Mouse (Mus musculus): Measurements from ENCODE around the gene Adgrl1. TPM values are rescaled to one million over a fixed set of nuclear protein-coding genes. Genes with fewer than 3 reads are reported as not detected.
A peak's percentile ranks its signal among the peaks of the same experiment; 100 is the strongest.

Adgrl1 gene
- 11.5 and 14.4 TPM in 2 replicates for polyA plus RNA-seq (2015; fragmentation: Nextera tagmentation; extraction: Ambion mirVana)

DNA sequence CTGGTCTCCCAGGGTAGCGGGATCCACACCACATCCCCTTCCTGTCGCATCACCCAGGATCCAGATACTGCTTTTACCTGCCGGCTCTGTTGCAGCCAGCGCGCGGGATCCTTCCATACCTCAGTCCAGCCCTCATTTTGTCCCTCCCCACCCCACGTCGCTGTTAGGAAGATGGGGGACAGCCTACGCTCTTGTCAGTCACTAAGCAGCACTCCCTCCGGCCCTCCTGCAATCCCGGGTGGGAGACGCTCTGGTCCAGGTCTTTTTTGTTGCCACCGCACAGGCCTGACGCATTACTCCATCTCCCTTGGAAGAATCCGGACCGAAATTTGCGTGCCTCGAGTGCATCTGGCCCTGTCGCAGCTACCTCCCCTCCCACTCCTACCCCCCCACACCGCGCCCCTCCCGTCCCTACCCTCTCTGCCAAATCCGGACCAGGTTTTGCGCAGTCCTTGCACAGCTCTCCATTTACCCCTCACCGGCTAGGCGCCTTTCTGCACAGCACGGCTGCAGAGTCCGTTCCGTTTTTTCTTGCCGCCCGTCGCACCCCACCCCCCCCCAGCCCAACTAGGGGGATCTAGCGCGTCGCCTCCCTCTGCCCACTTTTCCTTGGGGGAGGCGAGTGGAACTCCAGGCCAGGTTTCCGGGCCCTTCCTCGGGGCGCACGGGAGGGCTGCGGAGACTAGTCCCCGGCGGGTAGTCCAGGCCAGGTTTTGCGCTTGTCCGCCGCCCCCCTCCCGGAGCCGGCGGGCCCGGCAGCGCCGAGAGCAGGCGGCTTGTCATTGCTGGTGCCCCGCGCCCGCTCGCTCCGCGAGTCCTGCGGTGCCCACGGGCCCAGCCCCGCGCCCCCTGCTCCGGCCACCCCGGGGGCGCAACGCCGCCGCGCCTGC, at the start of gene Adgrl1:
Gene Adgrl1, plus strand, starts transcription at position 743 of the 890 bp plus-strand sequence.
- H3K4me3 ChIP-seq (replicated peaks; ENCODE audit: low read depth, low read length) = peak within 1 kb of the TSS; percentile 69
- ATAC-seq (replicated peaks; ENCODE audit: low FRiP score, low read depth) (peak; percentile 90), DNase-seq (ENCODE audit: low spot score) (peak; percentile 99)
- H3K27ac ChIP-seq = peak within 1 kb of the TSS; percentile 91
- H3K9me3 ChIP-seq (replicated peaks; ENCODE audit: low read length) = no peaks in the 10 kb centered on the region
- H3K4me1 ChIP-seq (replicated peaks; ENCODE audit: insufficient read depth, low read length) = peaks cover 26% of the 10 kb centered on the region
- H3K27me3 ChIP-seq (ENCODE audit: insufficient read depth, low read length) = no peaks in the 10 kb centered on the region; the same call in 1 of the 2 replicates
- no peak for TF ChIP-seq CTCF (IDR thresholded peaks at IDR 0.05; ENCODE audit: low read depth)
- H3K4me2 ChIP-seq (ENCODE audit: low read length) = peak within 1 kb of the TSS; percentile 81
- WGBS = under 1% methylated on average over 61 of the region's 70 CpGs
- peak within 1 kb of the TSS; percentile 86 for H3K9ac ChIP-seq (ENCODE audit: low read depth, low read length)
- no peaks in the 10 kb centered on the region for H3K36me3 ChIP-seq (ENCODE audit: insufficient read depth, low read length)

DNA sequence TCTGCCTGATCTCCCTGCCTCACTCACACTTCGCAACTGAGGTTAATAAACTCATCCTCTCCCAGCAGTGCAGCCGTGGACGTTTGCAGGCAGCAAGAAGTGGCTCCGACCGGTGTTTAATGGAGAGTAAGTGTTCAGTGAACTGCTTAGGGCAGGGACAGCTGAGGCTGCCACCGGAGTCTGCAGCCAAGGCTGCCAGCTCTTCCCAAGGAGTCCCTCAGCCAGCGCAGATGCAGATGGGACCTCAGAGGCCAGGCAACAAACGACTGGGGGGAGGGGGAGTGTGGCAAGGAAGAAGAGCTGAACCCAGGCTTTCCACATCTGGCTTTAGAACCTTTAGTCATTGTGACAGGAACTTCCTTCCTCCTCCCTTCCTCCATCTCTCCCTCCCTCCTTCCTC, 47.6 kb upstream of the Adgrl1 start:
- Histone ChIP-seq H3K9me3 (replicated peaks; ENCODE audit: low read length) (no peaks in the 10 kb centered on the region), H3K4me1 (replicated peaks; ENCODE audit: insufficient read depth, low read length) (no peaks in the 10 kb centered on the region), H3K36me3 (ENCODE audit: insufficient read depth, low read length) (no peaks in the 10 kb centered on the region), H3K27me3 (ENCODE audit: insufficient read depth, low read length) (no peaks in the 10 kb centered on the region), H3K4me2 (ENCODE audit: low read length) (no peak overlapping the region), H3K9ac (ENCODE audit: low read depth, low read length) (no peak overlapping the region), H3K27ac (no peak overlapping the region), H3K4me3 (replicated peaks; ENCODE audit: low read depth, low read length) (no peak overlapping the region)
- TF ChIP-seq CTCF (IDR thresholded peaks at IDR 0.05; ENCODE audit: low read depth) = no peak
- ATAC-seq (replicated peaks; ENCODE audit: low FRiP score, low read depth) (no peak), DNase-seq (ENCODE audit: low spot score) (no peak)
- 12% methylated on average over 8 of the region's 8 CpGs for WGBS

DNA sequence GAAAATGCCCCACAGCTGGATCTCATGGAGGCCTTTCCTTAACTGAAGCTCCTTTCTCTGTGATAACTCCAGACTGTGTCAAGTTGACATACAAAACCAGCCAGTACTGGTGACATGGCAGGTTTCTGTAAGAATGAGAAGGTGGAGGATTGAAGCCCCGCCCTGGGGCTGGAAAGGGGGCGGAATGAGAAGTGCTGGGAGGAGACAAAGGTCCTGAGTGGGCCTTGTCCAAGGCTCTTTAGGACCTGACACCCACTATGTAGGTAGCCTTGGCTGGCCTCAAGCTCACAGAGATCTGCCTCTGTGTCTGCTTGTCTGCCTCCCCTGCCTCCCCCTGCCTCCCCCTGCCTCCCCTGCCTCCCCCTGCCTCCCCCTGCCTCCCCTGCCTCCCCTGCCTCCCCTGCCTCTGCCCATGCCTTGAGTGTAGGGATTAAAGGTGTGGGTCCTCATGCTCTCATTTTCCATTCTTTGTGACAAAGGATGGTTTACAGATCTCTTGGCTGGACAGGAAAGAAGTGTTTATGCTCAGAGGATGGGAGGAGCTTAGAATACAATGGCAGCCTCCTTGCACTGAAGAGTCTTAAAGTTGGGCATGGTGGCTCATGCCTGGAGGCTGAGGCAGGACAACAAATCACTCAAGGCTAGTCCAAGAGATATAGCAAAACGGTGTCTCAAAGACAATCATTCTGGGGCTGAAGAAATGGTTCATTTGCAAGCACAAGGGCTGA, 46.4 kb upstream of the Adgrl1 start:
- no peaks in the 10 kb centered on the region for H3K36me3 ChIP-seq (ENCODE audit: insufficient read depth, low read length)
- no peak for ATAC-seq (replicated peaks; ENCODE audit: low FRiP score, low read depth)
- no peaks in the 10 kb centered on the region for H3K4me1 ChIP-seq (replicated peaks; ENCODE audit: insufficient read depth, low read length)
- H3K9me3 ChIP-seq (replicated peaks; ENCODE audit: low read length) = no peaks in the 10 kb centered on the region
- H3K4me3 ChIP-seq (replicated peaks; ENCODE audit: low read depth, low read length) = no peak overlapping the region
- no peaks in the 10 kb centered on the region for H3K27me3 ChIP-seq (ENCODE audit: insufficient read depth, low read length)
- no peak overlapping the region for H3K9ac ChIP-seq (ENCODE audit: low read depth, low read length)
- no peak for DNase-seq (ENCODE audit: low spot score)
- no peak for TF ChIP-seq CTCF (IDR thresholded peaks at IDR 0.05; ENCODE audit: low read depth)
- H3K4me2 ChIP-seq (ENCODE audit: low read length) = no peak overlapping the region
- H3K27ac ChIP-seq = no peak overlapping the region
- WGBS = 88% methylated on average over 3 of the region's 3 CpGs

DNA sequence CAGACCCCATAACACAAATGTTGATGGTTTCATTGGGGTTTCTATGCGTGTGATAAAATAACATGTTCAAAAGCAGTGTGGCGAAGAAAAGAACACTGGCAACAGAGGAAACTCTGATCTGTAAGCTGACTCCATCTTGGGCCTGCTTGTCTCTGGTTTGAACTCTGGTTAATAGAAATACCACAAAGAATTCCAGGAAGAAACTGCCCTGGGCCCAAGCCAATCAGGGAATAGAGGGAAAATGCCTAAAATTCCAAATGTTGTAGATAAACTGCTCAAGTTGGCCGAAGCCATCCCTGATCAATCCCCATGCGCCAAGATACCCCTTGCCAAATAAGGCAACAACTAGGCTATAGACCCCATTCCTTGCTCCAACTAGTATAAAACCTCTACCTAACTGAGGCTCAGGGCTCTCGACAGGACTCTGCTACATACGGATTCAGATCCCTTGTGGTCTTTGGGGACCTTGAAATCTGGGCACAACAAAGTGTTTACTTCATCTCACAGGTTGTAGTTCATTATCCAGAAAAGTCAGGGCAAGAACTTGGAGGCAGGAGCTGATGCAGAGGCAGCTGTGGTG, 43.3 kb upstream of the Adgrl1 start:
- TF ChIP-seq CTCF (IDR thresholded peaks at IDR 0.05; ENCODE audit: low read depth) = no peak
- Histone ChIP-seq H3K27ac (no peak overlapping the region), H3K9ac (ENCODE audit: low read depth, low read length) (no peak overlapping the region), H3K27me3 (ENCODE audit: insufficient read depth, low read length) (no peaks in the 10 kb centered on the region), H3K4me3 (replicated peaks; ENCODE audit: low read depth, low read length) (no peak overlapping the region), H3K4me2 (ENCODE audit: low read length) (no peak overlapping the region), H3K36me3 (ENCODE audit: insufficient read depth, low read length) (no peaks in the 10 kb centered on the region), H3K9me3 (replicated peaks; ENCODE audit: low read length) (no peaks in the 10 kb centered on the region), H3K4me1 (replicated peaks; ENCODE audit: insufficient read depth, low read length) (no peaks in the 10 kb centered on the region)
- DNase-seq (ENCODE audit: low spot score) = peak; percentile 19
- WGBS = 78% methylated on average over 6 of the region's 6 CpGs
- ATAC-seq (replicated peaks; ENCODE audit: low FRiP score, low read depth) = no peak

DNA sequence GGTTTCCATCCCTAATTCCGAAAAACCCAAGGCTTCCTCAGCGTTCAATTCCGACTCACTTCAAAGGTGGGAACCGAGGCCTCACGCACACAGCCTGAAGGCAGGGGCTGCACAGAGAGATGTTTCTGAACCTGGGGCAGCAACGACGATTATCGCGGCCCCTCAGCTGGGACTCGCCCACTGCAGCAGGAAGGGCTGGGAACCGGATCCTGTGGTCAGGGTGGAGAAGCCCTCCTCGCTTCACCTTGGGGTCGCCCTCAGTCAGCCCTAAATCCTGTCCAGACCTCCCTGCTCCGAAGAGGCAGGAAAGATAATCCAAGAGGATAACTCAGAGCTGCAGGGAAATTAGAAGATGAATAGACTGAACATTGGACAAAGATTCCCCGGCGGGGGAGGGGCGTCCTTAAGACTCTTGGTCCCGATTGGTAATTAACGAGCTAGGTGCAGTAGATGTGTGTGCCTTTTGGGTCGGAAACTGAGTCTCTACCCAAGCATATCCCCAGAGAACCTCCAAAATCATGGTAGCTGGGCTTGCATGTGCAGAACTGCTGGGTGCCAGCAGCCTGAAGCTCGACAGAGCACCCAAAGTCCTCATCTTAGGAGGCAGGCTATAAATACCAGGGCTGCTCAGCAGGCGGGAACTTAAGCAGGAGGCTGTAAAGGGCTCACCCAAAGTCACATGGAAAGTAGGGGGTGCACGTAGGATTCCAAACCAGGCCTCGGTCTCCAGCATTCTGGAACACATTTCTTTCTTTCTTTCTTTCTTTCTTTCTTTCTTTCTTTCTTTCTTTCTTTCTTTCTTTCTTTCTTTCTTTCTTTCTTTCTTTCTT, 37.3 kb upstream of the Adgrl1 start:
- ATAC-seq (replicated peaks; ENCODE audit: low FRiP score, low read depth) (no peak), DNase-seq (ENCODE audit: low spot score) (peak; percentile 32)
- H3K36me3 ChIP-seq (ENCODE audit: insufficient read depth, low read length) = no peaks in the 10 kb centered on the region
- H3K9me3 ChIP-seq (replicated peaks; ENCODE audit: low read length) = no peaks in the 10 kb centered on the region
- no peaks in the 10 kb centered on the region for H3K4me1 ChIP-seq (replicated peaks; ENCODE audit: insufficient read depth, low read length)
- peak overlapping the region; percentile 11; the same call in 1 of the 2 replicates for H3K4me3 ChIP-seq (replicated peaks; ENCODE audit: low read depth, low read length)
- WGBS = 6% methylated on average over 24 of the region's 24 CpGs
- H3K27me3 ChIP-seq (ENCODE audit: insufficient read depth, low read length) = no peaks in the 10 kb centered on the region
- peak overlapping the region; percentile 56 for H3K4me2 ChIP-seq (ENCODE audit: low read length)
- no peak for TF ChIP-seq CTCF (IDR thresholded peaks at IDR 0.05; ENCODE audit: low read depth)
- H3K9ac ChIP-seq (ENCODE audit: low read depth, low read length) = no peak overlapping the region
- no peak overlapping the region for H3K27ac ChIP-seq

All from kidney, postnatal 0 days (tissue).